Mouse (Mus musculus) kidney, adult 18-20 months (tissue): ENCODE data around the gene Apobec1.
"Not testable (repeated sequence)": the region's sequence is repeated elsewhere in the genome, so short reads cannot be mapped to it uniquely, and the experiment has no call there.

Experiments
- DNase-seq: peaks from one replicate; pipeline ENCODE4 v3.0.0; 2021

The Apobec1 gene

DNA sequence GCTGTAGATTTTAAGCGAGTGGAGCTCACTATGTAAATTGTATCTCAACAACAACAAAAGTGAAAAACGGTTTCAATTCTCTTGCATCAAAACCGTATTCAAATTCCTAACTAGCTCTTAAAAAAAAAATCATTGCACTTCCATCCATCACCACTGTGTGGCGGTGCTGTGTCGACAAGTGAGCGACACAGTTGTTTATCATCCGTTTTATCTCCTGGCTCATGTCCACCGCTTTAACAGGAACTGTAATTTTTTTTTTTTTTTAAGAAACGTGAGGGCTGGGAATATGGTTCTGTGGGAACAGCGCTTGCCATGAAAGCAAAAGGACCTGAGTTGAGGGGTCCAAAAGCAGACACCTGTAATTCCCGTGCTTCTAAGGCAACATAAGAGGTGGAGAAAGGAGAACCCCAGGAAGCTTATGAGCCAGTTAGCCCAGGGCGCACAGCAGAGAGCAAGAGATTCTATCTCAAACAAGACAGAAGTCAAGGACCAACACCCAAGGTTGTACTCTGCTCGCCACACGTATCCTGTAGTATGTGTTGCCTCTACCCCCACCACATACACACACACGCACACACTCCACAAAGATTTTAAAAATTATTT lies 45.2 kb downstream of the Apobec1 start:
- peak; percentile 59 for DNase-seq

DNA sequence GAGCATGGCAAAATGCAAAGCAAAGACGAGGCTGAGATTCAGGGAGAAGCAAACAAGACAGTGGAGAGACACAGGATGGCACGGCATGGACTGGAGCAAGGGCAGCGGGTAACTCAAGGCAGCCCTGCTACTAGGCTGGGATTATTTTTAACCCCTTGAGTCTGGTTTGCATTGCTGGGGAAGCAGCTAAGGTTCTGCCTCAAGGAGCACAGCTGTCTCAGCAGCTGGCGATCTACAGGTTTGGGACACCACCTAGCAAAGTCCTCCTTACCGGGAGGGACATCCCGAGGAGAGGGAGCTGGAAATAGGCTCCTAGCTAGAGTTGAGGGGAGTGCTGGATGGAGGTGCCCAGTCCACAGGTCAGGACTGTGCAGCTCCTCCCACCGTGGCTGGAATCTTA lies 47.0 kb downstream of the Apobec1 start:
- no peak for DNase-seq

DNA sequence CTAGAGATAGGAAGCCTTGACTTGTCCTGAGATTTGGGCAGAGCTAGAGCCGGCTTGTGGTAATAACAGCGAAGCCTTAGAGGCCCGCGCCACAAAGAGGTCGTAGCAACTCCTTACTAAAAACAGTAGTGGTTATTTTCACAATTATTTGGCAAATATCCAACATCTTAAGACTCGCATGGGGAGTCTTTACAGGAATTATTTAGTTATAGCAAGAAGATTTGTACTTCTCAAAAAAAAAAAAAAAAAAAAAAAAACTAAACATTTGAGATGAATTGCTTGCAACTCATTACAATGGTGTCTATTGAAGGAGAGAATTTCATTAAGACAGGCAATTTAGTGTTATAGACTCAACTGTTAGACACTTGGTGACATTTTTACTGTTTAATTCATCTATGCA lies 48.1 kb downstream of the Apobec1 start:
- no peak for DNase-seq

DNA sequence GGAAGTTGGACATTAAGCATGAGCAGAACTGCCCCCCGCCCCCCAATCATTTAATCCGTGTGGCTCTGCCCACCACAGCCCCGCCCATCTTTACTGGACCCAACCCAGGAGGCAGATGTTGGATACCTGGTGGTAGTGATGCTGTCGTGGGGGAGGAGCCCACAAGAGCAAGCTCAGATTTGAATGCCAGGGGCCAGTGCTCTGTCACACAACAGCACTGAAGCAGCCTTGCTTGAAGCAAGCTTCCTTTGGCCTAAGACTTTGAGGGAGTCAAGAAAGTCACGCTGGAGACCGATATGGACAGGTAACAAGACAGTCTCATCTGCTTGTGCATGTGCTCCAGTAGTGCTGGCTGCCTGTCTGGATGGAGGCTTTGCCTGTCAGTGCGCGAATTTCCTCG lies 48.6 kb downstream of the Apobec1 start, which contains the start of gene Aicda:
Aicda (plus strand) TSS at position 196 of the 400 bp plus-strand sequence.
- no peak for DNase-seq

DNA sequence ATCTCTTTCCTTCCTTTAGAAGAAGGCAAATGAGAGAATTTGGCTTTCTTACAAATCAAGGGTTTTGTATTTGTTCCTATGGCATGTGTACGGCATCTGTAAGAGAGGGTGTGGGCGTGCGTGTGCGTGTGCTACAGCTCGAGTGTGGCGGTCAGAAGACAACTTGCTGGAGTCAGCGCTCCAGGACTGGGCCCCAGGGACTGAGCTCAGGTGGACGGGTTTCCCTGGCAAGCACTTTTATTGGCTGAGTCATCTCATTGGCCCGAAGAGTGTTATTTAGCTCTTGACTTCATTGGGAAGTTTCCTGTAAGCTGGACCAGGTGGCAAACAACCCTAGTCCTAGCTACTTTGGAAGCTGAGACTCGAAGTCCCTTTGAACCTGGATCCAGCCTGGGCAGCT lies 56.3 kb downstream of the Apobec1 start:
- DNase-seq, result no peak

DNA sequence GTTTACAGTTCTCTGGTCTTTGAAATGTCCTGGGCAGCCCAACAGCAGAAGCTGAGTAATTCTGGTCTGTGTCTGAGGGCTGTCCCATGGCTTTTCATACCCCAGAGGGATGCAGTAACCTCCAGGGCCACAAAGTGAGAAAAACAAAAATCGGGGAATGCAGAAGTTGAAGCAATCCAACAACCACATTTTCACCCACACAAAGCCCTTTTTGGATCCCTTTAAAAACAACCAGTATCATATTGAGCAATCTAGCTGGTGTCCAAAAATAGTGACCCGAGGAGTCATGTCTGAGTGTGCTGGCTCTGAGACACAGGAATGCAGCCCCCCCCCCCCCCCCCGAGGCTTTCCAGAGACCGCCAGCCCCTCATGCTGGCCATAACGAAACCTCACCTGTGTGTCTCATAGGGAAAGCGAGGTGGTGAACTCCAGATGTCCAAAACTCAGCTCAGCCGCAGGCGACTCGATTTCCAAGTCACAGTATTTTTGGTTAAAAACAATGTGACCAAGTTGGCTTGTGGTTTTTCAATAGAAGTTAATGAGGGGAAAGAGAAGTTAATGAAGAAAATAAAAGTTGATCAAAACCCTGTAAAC lies 56.9 kb downstream of the Apobec1 start:
- DNase-seq, result no peak

DNA sequence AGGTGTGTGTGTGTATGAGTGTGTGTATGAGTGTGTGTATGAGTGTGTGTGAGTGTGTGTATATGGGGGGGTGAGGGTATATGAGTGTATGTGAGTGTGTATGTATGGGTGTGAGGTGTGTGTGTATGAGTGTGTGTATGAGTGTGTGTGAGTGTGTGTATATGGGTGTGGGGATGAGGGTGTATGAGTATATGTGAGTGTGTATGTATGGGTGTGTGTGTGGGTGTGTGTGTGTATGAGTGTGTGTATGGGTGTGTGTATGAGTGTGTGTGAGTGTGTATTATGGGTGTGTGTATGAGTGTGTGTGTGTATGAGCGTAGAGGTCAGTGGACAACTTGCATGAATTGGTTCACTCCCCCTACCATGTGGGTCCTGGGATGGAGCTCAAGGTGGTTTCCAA lies 57.6 kb downstream of the Apobec1 start:
- DNase-seq, result no peak

DNA sequence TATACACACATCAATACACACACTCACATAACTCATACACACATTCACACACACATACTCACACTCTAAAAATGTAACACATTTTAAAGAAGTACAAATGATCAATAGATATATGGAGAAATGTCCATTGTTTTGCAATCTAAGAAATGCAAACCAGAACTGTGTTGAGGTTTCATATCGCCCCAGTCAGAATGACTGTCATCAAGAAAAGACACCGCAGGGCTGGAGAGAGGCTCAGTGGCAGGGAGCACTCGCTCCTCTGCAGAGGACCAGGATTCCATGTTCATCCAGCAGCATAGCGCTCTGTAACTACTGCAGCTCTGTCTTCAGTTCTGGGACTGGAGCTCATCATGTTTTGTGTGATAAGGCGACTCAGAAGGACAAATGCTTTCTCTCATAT lies 58.7 kb downstream of the Apobec1 start:
- DNase-seq, result no peak

DNA sequence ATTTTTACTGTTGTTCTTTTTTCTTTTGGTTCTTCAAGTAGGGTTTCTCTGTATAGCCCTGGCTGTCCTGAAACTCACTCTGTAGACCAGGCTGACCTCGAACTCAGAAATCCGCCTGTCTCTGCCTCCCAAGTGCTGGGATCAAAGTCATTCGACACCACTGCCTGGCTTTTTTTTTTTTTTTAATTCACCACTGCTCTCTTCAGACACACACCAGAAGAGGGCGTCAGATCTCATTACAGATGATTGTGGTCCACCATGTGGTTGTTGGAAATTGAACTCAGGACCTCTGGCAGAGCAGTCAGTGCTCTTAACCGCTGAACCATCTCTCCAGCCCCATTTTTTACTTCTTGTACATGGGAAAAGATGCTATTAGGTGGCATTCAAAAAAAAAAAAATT lies 59.8 kb downstream of the Apobec1 start:
- DNase-seq, result not testable (repeated sequence)

DNA sequence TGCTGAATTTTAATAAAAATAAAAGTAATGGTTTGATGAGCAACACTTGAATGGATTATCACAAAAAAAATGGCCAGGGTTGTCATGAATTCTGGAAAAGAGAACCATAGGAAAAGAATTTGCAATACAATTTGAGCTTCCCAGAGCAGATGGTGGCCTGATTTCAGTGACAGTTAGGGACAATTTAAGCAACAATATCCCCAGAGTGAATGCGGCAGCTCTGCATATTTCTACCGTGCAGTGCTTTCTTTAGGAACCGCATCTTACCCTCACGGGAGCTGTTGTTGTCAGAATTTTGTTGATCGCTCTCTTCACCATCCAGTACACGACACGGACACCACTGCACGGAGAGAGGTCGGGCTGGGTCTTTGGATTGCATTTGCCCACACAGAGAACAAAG lies 62.7 kb downstream of the Apobec1 start:
- no peak for DNase-seq

DNA sequence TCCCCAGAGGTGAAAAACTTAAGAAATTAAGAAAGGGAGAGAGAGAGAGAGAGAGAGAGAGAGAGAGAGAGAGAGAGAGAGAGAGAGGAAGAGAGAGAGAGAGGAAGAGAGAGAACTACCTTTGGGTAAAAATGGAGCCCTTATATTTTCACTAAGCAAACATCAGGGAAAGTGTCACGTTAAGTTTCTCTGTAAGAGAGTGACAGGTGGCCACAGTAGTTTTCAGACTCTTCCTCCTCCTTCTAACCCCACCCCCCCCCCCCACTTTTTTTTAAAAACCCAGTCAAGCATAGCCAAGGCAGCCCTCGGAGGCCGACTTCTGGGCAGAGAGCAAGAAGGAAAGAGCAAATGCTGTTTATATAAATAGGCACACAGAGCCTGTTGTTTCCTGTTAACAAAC lies 68.2 kb downstream of the Apobec1 start:
- no peak for DNase-seq

DNA sequence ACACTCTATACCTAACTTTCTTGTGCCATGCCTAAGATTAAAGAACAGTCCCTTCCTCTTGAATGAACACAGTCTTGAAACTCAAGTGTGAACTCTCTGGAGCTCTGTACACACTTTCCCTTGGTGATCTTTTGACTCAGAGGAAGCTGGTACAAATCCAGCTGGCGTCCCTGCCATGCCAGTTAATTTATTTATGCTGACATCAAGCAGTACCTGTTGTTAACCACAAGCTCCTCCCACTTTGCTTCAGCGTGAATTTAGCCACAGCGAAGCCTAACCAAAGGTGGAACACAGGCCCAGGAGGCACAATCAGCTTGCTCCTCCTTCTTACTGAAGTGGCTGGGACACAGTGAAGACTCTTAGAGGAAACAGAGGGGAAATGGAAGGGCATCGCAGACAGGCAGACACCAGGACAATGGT lies 69.4 kb downstream of the Apobec1 start:
- DNase-seq, result peak; percentile 73

DNA sequence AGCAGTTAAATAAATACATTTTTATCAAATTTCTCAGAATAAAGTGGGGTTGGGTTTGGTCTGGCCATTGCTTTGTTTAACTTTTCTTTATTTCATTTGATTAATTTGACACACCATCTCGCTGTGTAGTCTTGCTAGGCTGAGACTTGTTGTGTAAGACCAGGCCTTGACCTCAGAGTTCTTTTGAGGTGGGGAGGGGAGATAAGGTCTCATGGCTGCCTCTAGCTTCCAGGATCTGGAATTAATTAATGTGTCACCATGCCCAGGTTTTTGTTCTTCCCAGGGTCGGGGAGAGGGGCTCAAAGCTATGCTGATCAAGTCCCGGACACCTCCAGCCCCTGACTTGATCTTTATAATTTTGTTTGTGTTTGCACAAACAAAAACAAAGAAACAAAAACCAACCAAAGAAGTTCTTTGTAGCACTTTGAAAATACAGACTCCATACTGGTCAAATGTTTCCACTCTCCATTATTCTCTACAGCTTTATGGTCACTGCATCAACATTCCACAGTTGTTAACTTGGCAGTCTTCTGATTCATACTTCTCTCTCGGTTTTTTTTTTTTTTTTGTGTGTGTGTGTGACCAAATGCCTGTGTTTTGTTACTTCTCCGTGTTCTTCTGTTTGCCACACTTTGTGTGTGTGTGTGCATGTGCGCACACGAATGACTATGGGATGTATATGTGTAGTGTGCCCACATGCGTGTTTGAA lies 70.6 kb downstream of the Apobec1 start:
- DNase-seq, result no peak

DNA sequence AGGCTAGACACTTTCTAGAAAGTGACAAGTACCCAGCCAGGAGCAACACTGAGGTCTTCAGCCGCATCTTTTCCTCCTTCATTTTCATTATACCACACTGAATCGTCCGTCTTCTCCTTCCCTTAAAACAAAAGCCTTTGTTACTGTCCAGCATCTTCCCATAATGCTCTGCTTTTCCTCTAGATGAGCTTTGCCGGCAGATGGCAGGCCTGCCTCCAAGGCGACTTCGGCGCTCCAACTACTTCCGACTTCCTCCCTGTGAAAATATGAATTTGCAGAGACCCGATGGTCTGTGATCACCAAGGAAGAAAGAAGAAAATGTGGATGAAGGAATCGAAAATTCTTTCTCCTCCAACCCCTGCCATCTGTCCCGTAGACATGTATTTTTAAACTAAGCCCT lies 74.1 kb downstream of the Apobec1 start:
- DNase-seq, result no peak
